Mouse (Mus musculus) lung, postnatal 0 days (tissue): Measurements from ENCODE around the gene Pdlim4.

Experiments
- CTCF ChIP-seq: IDR thresholded peaks from 2 replicates; pipeline ENCODE4 v1.5.1; 2016; ENCODE audit warnings: antibody characterized with exemption, mild to moderate bottlenecking
- EP300 ChIP-seq: IDR thresholded peaks from 2 replicates; pipeline ENCODE4 v1.6.1; 2016; ENCODE audit warnings: antibody characterized with exemption, mild to moderate bottlenecking, control low read depth

DNA sequence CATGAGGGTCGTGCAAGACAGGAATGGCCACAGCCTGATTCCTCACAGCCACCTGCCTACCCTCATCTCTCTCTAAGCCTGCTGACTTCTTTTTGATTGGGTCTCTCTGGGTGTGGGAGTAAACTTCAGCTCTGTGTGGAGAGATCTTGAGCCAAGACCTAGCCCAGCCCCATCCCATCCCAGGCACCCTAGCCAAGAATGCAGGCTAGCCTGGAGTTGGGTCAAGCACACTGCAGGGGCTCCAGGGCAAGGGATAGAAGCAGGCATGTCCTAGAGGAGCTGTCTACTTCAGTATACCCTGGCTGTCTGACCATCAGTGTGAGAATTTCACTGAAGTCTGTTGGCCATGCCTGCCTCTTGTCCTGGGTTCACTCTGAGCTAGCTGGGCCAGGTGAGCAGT lies 9.3 kb downstream of the Pdlim4 start:
- no peak for TF ChIP-seq CTCF
- no peak for TF ChIP-seq EP300
